Mouse (Mus musculus) midbrain, embryonic 16.5 days (tissue): Measurements from ENCODE around the gene Sstr2. TPM values are rescaled to one million over a fixed set of nuclear protein-coding genes. Genes with fewer than 3 reads are reported as not detected.
"Not testable (repeated sequence)": the region's sequence is repeated elsewhere in the genome, so short reads cannot be mapped to it uniquely, and the experiment has no call there.

ENCODE experiments used
- ATAC-seq: fragments of 200-750 bp; cut with Nextera tagmentation; 2 replicates; pipeline ENCODE4 v1.8.0; 2017; ENCODE audit warnings: moderate TSS enrichment
- H3K27ac ChIP-seq: fragments of 300-500 bp; sonication (generic); 2 replicates; pipeline ENCODE4 v1.5.1; 2014; ENCODE audit warnings: mild to moderate bottlenecking, low read length, mixed read lengths
- H3K27me3 ChIP-seq: fragments of 300-500 bp; sonication (generic); 2 replicates; pipeline ENCODE4 v1.6.1; 2014; ENCODE audit warnings: low read depth, low read length, mixed read lengths; ENCODE audit not compliant: control insufficient read depth, insufficient read depth
- H3K36me3 ChIP-seq: fragments of 300-500 bp; sonication (generic); 2 replicates; pipeline ENCODE4 v1.6.1; 2014; ENCODE audit warnings: mild to moderate bottlenecking, low read length, moderate library complexity, mixed read lengths; ENCODE audit not compliant: control insufficient read depth, insufficient read depth
- H3K4me1 ChIP-seq: fragments of 300-500 bp; sonication (generic); 2 replicates; pipeline ENCODE4 v1.6.1; 2014; ENCODE audit warnings: mild to moderate bottlenecking, low read length, mixed read lengths; ENCODE audit not compliant: control insufficient read depth, insufficient read depth
- H3K4me2 ChIP-seq: fragments of 300-500 bp; sonication (generic); 2 replicates; pipeline ENCODE4 v1.6.1; 2014; ENCODE audit warnings: mild to moderate bottlenecking, low read length, mixed read lengths
- H3K4me3 ChIP-seq: fragments of 300-500 bp; sonication (generic); 2 replicates; pipeline ENCODE4 v1.5.1; 2014; ENCODE audit warnings: low read depth, mild to moderate bottlenecking, low read length, moderate library complexity, mixed read lengths
- H3K9ac ChIP-seq: fragments of 300-500 bp; sonication (generic); 2 replicates; pipeline ENCODE4 v1.6.1; 2014; ENCODE audit warnings: low read depth, low read length, mixed read lengths
- H3K9me3 ChIP-seq: fragments of 300-500 bp; sonication (generic); replicated peaks from 2 replicates; pipeline ENCODE4 v1.6.1; 2014; ENCODE audit warnings: mild to moderate bottlenecking, low read length, mixed read lengths; ENCODE audit not compliant: control insufficient read depth, poor library complexity, severe bottlenecking
- WGBS: fragments of 180-500 bp; shearing (Covaris S2); extraction: QIAGEN DNeasy Blood & Tissue Kit; methylation state at CpG from one replicate; pipeline ENCODE4 v1.1.7; 2014; 5-methylcytosine and 5-hydroxymethylcytosine counted together
- polyA plus RNA-seq: library from polyadenylated mRNA; unstranded; fragments of >200 nt; fragmentation: Nextera tagmentation; extraction: Ambion mirVana; gene quantifications from 2 replicates; pipeline ENCODE4 v1.2.1, GENCODE M21; 2015

The Sstr2 gene
- polyA plus RNA-seq, 1 experiment from 2014 or later: 15.5 TPM

DNA sequence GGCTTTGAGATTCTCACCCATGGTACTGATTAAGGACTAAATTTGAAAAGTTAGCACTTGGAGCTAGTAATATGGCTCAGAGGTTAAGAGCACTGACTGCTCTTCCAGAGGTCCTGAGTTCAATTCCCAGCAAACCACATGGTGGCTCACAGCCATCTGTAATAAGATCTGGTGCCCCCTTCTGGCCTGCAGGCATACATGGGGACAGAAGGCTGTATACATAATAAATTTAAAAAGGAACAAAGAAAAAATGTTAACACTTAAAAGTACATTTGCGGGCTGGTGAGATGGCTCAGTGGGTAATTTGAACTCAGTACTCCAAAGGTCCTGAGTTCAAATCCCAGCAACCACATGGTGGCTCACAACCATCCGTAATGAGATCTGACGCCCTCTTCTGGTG lies 41.1 kb downstream of the Sstr2 start:
- WGBS: over 99% methylated on average over 3 of the region's 3 CpGs
- H3K36me3 ChIP-seq: peaks cover 55% of the 10 kb centered on the region
- H3K9me3 ChIP-seq, ATAC-seq, H3K27me3 ChIP-seq, H3K4me1 ChIP-seq, H3K4me3 ChIP-seq, H3K4me2 ChIP-seq, H3K27ac ChIP-seq, H3K9ac ChIP-seq: not testable (repeated sequence)

DNA sequence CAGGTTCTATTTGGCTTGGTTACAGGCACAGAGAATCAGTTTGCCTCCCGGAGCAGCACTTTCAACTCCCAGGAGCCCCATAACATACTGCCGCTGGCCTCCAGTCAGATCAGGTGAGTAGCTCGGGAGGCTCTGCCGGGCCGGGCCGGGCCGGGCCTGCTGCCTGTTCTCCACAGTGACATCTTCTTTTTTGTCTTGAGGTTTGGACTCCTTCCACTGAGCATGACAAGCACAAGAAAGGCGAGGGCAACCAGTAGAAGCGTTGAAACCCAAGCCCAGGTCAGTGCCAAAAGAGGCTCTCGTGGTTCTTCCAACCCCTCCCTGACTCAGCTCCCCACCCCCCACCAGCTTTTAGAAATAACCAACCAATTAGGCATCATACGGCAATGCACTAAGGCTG lies 41.8 kb downstream of the Sstr2 start:
- peaks cover 49% of the 10 kb centered on the region for H3K36me3 ChIP-seq
- no peaks in the 10 kb centered on the region for H3K27me3 ChIP-seq
- no peak overlapping the region for H3K9ac ChIP-seq
- H3K4me3 ChIP-seq: no peak overlapping the region
- H3K4me1 ChIP-seq: no peaks in the 10 kb centered on the region
- H3K4me2 ChIP-seq: no peak overlapping the region
- ATAC-seq: no peak
- 95% methylated on average over 11 of the region's 11 CpGs for WGBS
- no peak overlapping the region for H3K27ac ChIP-seq
- H3K9me3 ChIP-seq: no peaks in the 10 kb centered on the region

GRCm38 (mm10) chr11:113661835-113662351 lies 42.8 kb downstream of the Sstr2 start:
- 93% methylated on average over 18 of the region's 18 CpGs for WGBS

DNA sequence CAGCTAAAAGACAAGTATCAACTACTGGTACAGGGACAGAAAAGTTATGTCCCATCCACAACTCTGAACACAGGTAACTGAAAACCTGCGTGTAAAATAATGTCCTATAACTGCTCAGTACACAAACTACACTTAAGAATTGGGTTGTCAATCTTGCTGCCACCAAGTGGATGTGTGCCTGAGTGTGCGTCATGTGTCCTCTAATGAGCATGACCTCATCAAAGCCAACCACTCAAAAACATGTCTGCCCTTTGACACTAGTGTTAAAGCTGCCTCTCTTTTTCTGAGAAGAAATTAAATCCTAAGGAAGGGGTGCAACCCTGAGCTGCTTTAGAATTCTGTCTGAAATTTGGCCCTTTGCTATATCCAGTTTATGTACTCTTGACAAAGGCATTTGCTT lies 45.1 kb downstream of the Sstr2 start:
- Histone ChIP-seq H3K4me1 (no peaks in the 10 kb centered on the region), H3K36me3 (peaks cover 26% of the 10 kb centered on the region), H3K9ac (no peak overlapping the region), H3K27me3 (no peaks in the 10 kb centered on the region), H3K9me3 (no peaks in the 10 kb centered on the region), H3K27ac (no peak overlapping the region), H3K4me3 (no peak overlapping the region), H3K4me2 (no peak overlapping the region)
- WGBS: 62% methylated on average over 2 of the region's 2 CpGs
- no peak for ATAC-seq

More at GRCm38 (mm10) chr11:113661835-113662351, 42.8 kb downstream of the Sstr2 start:
- H3K4me2 ChIP-seq: no peak overlapping the region
- no peak overlapping the region for H3K9ac ChIP-seq
- H3K27me3 ChIP-seq: no peaks in the 10 kb centered on the region
- no peaks in the 10 kb centered on the region for H3K9me3 ChIP-seq
- no peak overlapping the region for H3K4me3 ChIP-seq
- H3K4me1 ChIP-seq: no peaks in the 10 kb centered on the region
- H3K27ac ChIP-seq: no peak overlapping the region
- ATAC-seq: no peak
- peaks cover 40% of the 10 kb centered on the region for H3K36me3 ChIP-seq

GRCm38 (mm10) chr11:113666205-113666604 lies 47.1 kb downstream of the Sstr2 start:
- peaks cover 17% of the 10 kb centered on the region for H3K36me3 ChIP-seq
- no peaks in the 10 kb centered on the region for H3K27me3 ChIP-seq
- 86% methylated on average over 6 of the region's 6 CpGs for WGBS
- H3K9ac ChIP-seq: no peak overlapping the region
- H3K9me3 ChIP-seq: no peaks in the 10 kb centered on the region
- no peak overlapping the region for H3K27ac ChIP-seq
- no peak overlapping the region for H3K4me2 ChIP-seq
- ATAC-seq: no peak
- no peaks in the 10 kb centered on the region for H3K4me1 ChIP-seq
- H3K4me3 ChIP-seq: no peak overlapping the region

- H3K27me3 ChIP-seq: no peaks in the 10 kb centered on the region
- 74% methylated on average over 10 of the region's 10 CpGs for WGBS
- no peaks in the 10 kb centered on the region for H3K4me1 ChIP-seq
- no peak for ATAC-seq
- H3K9me3 ChIP-seq: no peaks in the 10 kb centered on the region
- H3K36me3 ChIP-seq: peaks cover 15% of the 10 kb centered on the region
- no peak overlapping the region for H3K4me3 ChIP-seq
- no peak overlapping the region for H3K9ac ChIP-seq
- no peak overlapping the region for H3K4me2 ChIP-seq
- H3K27ac ChIP-seq: no peak overlapping the region
These were observed 47.5 kb downstream of the Sstr2 start for GRCm38 (mm10) chr11:113666648-113667047.

GRCm38 (mm10) chr11:113667122-113667521 lies 48.0 kb downstream of the Sstr2 start:
- peaks cover 11% of the 10 kb centered on the region; the same call in 1 of the 2 replicates for H3K36me3 ChIP-seq
- H3K4me3 ChIP-seq: no peak overlapping the region
- H3K27me3 ChIP-seq: no peaks in the 10 kb centered on the region
- H3K9me3 ChIP-seq: no peaks in the 10 kb centered on the region
- H3K4me2 ChIP-seq: no peak overlapping the region
- H3K27ac ChIP-seq: no peak overlapping the region
- whole genome bisulfite sequencing: 65% methylated on average over 2 of the region's 2 CpGs
- H3K9ac ChIP-seq: no peak overlapping the region
- no peaks in the 10 kb centered on the region for H3K4me1 ChIP-seq
- ATAC-seq: no peak

- peaks cover 11% of the 10 kb centered on the region; the same call in 1 of the 2 replicates for H3K36me3 ChIP-seq
- H3K4me3 ChIP-seq: no peak overlapping the region
- no peak overlapping the region for H3K27ac ChIP-seq
- H3K4me1 ChIP-seq: no peaks in the 10 kb centered on the region
- no peak overlapping the region for H3K4me2 ChIP-seq
- no peaks in the 10 kb centered on the region for H3K9me3 ChIP-seq
- no peaks in the 10 kb centered on the region for H3K27me3 ChIP-seq
- no peak for ATAC-seq
- H3K9ac ChIP-seq: no peak overlapping the region
- WGBS: 95% methylated on average over 4 of the region's 4 CpGs
These were observed 48.6 kb downstream of the Sstr2 start for GRCm38 (mm10) chr11:113667704-113668103.

DNA sequence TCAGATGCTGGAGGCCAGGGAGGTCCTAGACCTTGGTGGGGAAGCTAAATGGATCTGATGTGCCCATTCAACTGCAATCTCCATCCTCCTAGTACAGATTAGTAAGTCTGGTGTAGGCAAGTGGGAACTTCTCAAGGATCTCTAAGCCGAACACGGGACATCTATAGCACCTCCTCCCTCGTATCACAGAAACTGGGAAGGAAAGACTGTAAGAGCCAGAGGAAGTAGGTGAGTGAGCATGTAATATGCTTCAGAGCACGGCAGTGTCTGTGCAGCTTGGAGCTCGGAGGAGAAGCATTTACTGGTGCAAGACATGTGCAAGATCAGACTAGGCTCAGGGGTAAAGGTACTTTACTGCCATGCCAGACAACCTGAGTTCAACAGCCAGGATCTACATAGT lies 49.7 kb downstream of the Sstr2 start:
- Histone ChIP-seq H3K27ac (no peak overlapping the region), H3K9me3 (no peaks in the 10 kb centered on the region), H3K4me3 (no peak overlapping the region), H3K4me2 (no peak overlapping the region), H3K27me3 (no peaks in the 10 kb centered on the region), H3K4me1 (no peaks in the 10 kb centered on the region), H3K36me3 (0 out of 2 replicates have a peak, but pooled peaks cover 10% of the 10 kb centered on the region), H3K9ac (no peak overlapping the region)
- ATAC-seq: no peak
- 92% methylated on average over 5 of the region's 5 CpGs for WGBS
